Mouse (Mus musculus): ENCODE results near the gene Gtpbp3. TPM values are rescaled to one million over a fixed set of nuclear protein-coding genes. Genes with fewer than 3 reads are reported as not detected.
A peak's percentile ranks its signal among the peaks of the same experiment; 100 is the strongest.
"Not testable (repeated sequence)": the region's sequence is repeated elsewhere in the genome, so short reads cannot be mapped to it uniquely, and the experiment has no call there.

Gtpbp3 gene
- polyA plus RNA-seq, 1 experiment = 18.5 TPM

GRCm38 (mm10) chr8:71488454-71488853 is 551 bp downstream of the Gtpbp3 start:
- under 1% methylated on average over 22 of the region's 22 CpGs for WGBS
- peak; percentile 94 for DNase-seq (ENCODE audit: low read depth, low spot score)

- no peak for DNase-seq (ENCODE audit: low read depth, low spot score)
- WGBS = 19% methylated on average over 16 of the region's 16 CpGs
Measured at GRCm38 (mm10) chr8:71495039-71495438, 7.1 kb downstream of the Gtpbp3 start.

DNA sequence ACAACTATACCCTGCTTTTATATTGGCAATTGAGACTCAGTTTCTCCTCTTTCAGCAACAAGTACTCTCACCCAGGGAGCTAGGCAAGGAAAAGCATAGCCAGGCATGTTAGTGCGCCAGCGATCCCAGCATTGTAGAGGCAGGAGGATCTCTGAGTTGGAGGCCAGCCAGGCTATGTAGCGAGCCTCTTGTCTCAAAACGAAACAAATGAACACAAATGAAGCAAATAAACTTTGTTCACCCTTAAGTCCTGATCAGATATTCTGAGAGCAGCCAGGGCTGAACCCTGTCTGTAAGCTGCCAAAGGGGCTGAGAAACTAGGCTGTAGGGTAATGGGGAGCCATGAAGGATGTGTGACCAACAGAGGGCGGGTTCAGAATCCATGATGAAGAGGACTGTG is 7.9 kb downstream of the Gtpbp3 start:
- no peak for DNase-seq (ENCODE audit: low read depth, low spot score)

GRCm38 (mm10) chr8:71496481-71496880 is 8.6 kb downstream of the Gtpbp3 start:
- WGBS = 42% methylated on average over 11 of the region's 11 CpGs
- no peak for DNase-seq (ENCODE audit: low read depth, low spot score)

More for the DNA sequence above, 7.9 kb downstream of the Gtpbp3 start:
- 84% methylated on average over 5 of the region's 5 CpGs for WGBS

- no peak for DNase-seq (ENCODE audit: low read depth, low spot score)
- 92% methylated on average over 1 of the region's 1 CpGs for WGBS
Measured at GRCm38 (mm10) chr8:71497077-71497645, 9.3 kb downstream of the Gtpbp3 start.

DNA sequence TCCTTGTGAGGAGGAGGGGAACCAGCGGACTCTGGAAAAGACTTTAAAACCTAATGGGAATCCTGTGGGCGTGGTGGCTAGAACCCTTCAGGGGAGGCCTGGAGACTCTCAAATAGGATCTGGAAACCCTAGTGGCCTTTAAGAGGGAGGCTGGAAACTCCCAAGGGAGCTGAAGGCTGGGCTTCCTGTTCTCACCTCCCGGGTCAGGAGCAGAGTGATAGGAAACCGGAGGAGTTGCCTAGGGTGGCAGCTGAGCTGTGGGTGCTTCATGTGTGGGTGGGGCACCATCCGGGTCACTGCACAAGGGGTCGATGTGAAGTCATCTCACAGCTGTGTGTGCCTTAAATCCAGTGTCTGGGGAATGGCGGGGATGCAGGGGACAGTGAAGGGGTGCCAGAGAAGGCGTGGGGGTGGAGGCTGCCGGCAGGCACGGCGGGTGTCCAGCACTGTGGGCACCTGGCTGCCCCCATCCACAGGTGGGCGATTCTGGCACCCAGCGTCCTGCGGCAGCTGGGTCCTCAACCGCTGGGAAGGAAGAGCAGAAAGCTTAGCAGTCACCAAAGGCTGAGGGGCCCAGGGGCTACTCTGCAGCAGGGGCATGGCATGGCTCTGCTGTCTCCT is 10.1 kb downstream of the Gtpbp3 start:
- no peak for DNase-seq (ENCODE audit: low read depth, low spot score)
- 41% methylated on average over 15 of the region's 15 CpGs for WGBS

DNA sequence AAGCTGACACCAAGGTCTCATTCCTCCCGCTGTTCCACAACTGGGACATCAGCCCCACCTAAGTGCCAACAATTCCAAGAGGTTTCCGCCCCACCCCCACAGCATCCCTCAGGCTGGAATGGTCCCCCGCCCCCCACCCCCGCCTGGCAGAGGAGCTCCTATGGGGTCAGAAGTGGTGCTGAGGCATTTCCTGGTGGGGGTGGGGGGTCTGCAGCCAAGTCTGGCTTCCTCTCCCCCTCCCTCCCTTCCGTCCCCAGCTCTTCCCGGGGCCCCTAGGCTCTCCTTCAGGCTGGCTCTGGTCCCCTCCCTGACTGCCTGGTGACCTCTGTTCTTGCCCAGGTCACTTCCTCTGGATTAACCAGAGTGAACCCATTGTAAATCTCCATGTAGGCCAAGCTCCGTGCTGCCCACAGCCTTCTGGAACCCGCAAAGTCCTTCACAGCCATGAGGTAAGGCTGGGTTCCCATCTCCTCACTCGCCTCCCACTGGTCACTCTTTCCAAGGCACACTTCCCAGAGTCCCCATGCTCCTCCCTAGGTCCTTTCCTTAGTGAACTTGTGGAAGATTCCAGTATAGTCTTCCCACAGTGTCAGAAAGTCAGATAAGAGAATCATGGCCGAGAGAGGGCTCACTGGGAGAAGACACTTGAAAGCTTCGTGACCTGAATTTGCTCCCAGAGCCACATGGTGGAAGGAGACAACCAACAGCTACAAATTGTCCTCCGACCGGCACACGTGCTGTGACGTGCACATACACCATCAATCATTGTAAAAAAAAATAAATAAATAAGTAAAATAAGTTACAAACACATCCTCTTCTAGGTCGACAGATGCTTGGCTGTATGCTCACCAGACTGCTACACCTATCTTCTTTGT is 11.2 kb downstream of the Gtpbp3 start:
- 41% methylated on average over 16 of the region's 16 CpGs for WGBS
- no peak for DNase-seq (ENCODE audit: low read depth, low spot score)

GRCm38 (mm10) chr8:71504349-71504748 is 16.4 kb downstream of the Gtpbp3 start:
- 87% methylated on average over 4 of the region's 4 CpGs for WGBS

GRCm38 (mm10) chr8:71505326-71505725 is 17.4 kb downstream of the Gtpbp3 start:
- DNase-seq (ENCODE audit: low read depth, low spot score) = no peak
- 90% methylated on average over 4 of the region's 4 CpGs for WGBS

More at GRCm38 (mm10) chr8:71504349-71504748, 16.4 kb downstream of the Gtpbp3 start:
- DNase-seq (ENCODE audit: low read depth, low spot score) = no peak

GRCm38 (mm10) chr8:71505979-71506378 is 18.1 kb downstream of the Gtpbp3 start:
- 40% methylated on average over 4 of the region's 4 CpGs for WGBS
- no peak for DNase-seq (ENCODE audit: low read depth, low spot score)

DNA sequence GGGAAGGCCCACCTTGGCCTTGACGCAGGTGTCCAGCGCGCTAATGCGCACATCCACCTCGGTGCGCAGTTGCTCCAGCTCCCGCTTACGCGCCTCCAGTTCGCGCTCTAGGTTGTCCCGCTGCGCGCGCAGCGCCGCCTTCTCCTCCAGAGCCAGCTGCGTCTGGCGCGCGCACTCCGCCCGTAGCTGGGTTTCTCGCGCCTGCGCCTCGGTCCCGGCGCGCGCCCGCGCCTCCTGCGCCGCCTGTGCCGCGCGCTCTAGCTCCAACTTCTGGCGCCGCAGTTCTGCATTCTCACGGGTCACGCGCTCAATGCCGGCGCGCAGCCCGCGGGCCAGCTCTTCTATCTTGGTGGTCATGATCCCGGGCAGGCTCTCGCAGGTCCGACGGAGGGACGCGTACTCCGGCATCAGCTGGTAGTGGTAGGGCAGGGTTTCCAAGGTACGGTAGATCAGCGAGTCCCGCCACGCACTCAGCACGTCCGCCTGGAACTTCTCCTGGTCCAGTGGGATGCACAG is 19.7 kb downstream of the Gtpbp3 start:
- no peak for DNase-seq (ENCODE audit: low read depth, low spot score)
- under 1% methylated on average over 61 of the region's 61 CpGs for WGBS

- no peak for DNase-seq (ENCODE audit: low read depth, low spot score)
- WGBS = 25% methylated on average over 2 of the region's 2 CpGs
Measured at GRCm38 (mm10) chr8:71509316-71509715, 21.4 kb downstream of the Gtpbp3 start.

GRCm38 (mm10) chr8:71511644-71512043 is 23.7 kb downstream of the Gtpbp3 start, which contains the start of gene Plvap:
Gene Plvap (minus strand): TSS chr8:71511752.
- no peak for DNase-seq (ENCODE audit: low read depth, low spot score)
- WGBS = 35% methylated on average over 14 of the region's 14 CpGs

- no peak for DNase-seq (ENCODE audit: low read depth, low spot score)
- WGBS = 53% methylated on average over 15 of the region's 15 CpGs
Measured at GRCm38 (mm10) chr8:71513018-71513754, 25.3 kb downstream of the Gtpbp3 start.

DNA sequence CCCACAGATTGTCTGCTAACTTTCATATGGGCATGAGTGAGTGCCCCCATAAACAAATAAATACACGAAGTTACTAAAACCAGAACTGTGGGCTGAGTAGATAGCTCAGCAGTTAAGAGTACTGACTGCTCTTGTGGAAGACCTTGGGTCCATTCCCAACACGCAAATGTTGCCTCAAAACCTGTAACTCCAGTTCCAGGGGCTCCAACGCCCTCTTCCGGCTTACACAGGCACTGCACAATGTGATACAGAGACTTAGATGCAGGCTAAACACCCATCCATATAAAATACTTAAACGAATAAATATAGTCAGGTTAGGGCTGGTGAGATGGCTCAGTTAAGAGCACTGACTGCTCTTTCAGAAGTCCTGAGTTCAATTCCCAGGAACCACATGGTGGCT is 27.1 kb downstream of the Gtpbp3 start:
- WGBS = 58% methylated on average over 5 of the region's 5 CpGs
- DNase-seq (ENCODE audit: low read depth, low spot score) = no peak

- no peak for DNase-seq (ENCODE audit: low read depth, low spot score)
- 14% methylated on average over 6 of the region's 6 CpGs for WGBS
Measured at GRCm38 (mm10) chr8:71516786-71517185, 28.9 kb downstream of the Gtpbp3 start.

DNA sequence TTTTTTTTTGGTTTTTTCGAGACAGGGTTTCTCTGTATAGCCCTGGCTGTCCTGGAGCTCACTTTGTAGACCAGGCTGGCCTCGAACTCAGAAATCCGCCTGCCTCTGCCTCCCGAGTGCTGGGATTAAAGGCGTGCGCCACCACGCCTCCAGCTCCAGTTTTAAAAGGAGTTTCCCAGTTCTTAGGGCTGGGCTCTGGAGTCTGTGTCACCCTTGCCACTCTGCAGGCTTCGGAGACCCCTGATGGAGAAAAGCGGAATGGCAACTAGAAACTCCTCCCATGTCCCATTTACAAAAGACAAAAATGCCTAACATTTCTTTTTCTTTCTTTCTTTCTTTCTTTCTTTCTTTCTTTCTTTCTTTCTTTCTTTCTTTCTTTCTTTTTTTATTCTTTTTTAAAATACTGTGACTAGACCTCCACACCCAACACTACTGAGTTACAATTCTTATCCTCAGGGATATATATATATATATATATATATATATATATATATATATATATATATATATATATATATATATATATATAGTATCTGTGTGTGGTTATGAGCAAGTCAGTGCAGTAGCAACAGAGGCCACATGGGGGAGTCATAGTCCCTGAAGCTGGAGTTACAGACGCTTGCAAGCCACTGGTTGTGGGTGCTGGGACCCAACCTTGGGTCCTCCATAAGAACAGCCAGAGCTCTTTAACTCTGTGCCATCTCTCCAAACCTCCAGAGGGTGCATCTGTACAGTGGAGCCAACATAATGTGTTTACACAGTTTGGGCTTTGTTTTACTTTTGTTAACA is 31.3 kb downstream of the Gtpbp3 start:
- DNase-seq (ENCODE audit: low read depth, low spot score) = not testable (repeated sequence)
- 22% methylated on average over 9 of the region's 10 CpGs for WGBS

- 2% methylated on average over 17 of the region's 17 CpGs for WGBS
- peak; percentile 78 for DNase-seq (ENCODE audit: low read depth, low spot score)
Measured at GRCm38 (mm10) chr8:71521634-71522033, 33.7 kb downstream of the Gtpbp3 start.
